Mouse (Mus musculus): ENCODE measurements around the gene Slc6a18.
"Not testable (repeated sequence)": the region's sequence is repeated elsewhere in the genome, so short reads cannot be mapped to it uniquely, and the experiment has no call there.

Gene Slc6a18

DNA sequence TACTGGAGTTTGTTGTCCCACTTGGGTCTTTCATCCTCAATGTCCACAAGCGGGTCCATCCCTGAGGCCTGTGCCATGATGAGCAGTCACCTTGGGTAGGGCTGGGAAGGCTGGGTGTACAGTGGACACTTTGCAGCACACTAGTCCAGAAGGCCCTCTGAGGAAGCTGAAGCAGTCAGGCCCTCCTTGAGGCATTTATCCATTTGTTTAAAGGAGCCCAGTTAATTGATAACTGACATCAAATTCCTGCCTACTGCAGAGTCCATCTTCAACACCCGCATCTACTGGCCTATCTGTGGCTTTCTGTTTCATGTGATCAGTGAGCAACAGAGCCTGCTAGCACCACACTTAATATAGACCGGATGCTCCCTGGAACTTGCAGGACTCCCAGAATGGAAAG, at the start of gene Slc6a18:
TSS of gene Slc6a18 (minus strand) at position 171 of the 400 bp plus-strand sequence.
- DNase-seq = no peak

DNA sequence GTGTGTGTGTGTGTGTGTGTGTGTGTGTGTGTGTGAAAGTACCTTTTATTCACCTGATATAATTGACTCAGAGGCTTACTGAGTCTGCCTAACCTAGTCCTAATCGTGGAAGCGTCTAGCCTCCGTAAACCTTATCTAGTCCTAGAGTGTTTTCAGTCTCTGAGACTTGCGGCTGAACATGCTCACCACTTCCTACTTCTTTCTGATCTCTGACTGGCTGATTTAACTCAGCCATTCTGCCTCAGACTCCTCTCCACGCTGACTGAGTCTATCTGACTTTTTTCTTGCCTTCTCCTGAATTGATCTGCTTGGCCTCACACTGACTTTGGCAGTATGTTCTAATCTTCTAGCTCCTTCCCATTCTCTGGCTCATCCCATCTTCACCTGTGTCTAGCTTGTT, 47.5 kb upstream of the Slc6a18 start:
- peak; percentile 44 for DNase-seq

DNA sequence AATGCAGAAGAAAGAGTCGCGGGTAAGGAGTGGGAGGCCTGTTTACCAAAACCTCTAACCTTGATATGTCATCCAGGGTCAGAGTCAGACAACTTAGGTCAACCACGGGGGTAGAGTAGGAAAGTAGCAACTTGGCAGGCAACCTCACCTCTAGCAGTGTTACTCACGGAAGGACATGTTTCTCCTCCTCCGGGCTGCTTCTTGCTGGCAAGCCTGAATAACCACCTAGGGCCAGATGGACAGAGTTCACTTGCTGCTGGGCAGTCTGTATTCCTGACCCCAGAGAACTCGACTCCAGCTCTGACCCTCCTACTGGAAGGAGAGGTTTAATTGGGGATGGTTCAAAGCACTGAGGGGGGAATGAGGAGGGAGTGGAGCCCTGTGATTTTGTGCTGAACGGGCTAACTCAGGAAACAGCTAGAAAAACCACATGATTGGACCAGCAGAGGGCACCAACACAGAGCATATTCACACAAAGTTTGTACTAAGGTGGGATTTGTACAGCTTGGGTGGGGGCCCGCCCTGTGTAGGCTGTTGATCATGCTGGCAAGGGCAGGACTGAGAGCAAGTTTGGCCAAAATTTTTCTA, 45.4 kb upstream of the Slc6a18 start:
- DNase-seq = peak; percentile 83

DNA sequence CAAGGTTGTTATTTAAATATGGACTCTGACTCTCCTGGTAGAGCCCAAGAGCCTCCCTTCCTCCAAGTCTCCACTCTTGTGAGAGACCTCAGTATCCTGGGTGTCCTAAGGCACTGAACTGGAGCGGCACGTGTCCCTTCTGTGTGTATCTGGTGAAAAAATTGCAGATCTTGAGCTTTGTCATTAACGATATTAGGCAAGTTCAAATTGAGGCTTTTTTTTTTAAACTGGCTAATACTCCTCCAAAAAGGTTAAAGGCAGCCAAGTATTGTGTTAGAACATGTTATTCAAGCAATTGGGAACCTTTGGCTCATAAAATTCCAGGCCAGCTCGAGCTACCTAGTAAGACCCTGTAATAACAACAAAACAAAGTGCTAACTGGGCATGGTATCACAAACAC, 42.4 kb upstream of the Slc6a18 start:
- DNase-seq = no peak

DNA sequence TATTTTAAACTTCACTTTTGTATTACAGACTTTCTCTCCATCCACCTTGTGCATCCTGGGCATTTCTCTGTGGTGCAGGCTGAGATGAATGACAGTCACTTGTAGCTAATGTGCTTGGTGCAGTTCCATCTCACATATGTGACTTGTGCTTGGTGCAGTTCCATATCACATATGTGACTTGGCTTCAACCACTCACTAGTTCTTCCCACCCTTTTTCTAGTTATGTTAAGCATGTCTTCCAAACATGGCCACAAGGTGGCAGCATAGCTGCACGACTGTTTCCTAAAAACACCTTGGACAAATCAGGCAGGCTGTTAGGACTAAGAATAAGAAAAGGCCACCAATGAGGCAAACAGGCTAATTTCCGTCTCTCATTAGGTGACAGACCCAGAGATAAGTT, 40.4 kb upstream of the Slc6a18 start:
- peak; percentile 92 for DNase-seq

DNA sequence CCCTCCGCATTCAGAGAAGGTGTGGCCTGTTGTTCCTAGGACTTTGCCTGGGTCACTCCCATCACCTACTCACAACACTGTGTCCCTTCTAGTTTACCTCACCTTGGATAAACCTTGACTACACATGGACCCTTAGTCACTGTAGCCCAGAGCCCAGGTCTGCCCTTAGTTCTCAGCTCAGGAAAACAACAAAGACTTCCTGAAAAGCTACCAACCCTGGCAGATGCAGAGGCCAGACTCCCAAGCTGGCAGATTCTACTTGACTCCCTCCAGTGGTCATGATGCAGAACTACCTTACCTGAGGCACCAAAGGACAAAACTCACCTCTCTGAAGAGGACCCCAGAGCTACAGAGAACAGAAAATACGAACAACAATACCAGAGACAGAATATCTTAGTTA, 36.2 kb upstream of the Slc6a18 start:
- peak; percentile 56 for DNase-seq

DNA sequence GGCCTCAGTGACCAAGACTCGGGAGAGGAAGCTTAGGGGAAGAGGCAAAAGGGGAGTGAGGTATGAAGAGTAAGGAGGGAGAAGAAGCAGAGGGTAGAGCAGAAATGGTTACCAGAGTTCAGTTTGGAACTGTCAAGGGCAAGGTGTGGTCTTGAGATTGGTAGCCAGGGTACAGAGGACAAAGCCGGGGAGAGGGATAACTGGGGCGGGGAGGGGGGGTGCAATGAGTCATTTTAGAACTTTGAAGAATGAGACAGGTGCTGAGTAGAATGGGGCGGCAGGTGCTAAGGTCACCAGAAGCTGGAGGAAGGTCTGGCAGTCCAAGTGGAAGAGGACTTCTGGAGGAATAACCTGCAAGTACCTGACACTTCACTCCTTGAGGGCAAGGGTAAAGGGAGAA, 35.4 kb upstream of the Slc6a18 start:
- no peak for DNase-seq

DNA sequence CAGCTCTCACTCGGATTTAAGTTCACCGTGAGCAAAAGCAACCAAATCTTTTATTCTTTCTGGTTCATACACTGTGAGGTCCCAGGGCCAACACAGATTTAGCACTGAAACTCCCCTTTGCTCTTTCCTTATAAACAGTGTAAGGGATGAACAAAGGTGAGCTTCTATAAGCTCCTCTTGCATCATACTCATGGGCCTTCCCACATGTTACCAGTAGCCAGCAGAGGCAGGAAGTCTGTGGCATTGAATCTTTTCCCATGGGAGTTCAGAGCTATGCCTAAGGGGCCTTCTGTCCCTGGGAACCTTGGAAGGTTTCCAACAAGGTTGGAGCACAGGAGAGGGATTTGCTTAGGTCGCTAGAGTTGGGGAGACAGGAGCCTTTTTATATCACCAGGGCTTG, 34.4 kb upstream of the Slc6a18 start:
- DNase-seq = no peak

DNA sequence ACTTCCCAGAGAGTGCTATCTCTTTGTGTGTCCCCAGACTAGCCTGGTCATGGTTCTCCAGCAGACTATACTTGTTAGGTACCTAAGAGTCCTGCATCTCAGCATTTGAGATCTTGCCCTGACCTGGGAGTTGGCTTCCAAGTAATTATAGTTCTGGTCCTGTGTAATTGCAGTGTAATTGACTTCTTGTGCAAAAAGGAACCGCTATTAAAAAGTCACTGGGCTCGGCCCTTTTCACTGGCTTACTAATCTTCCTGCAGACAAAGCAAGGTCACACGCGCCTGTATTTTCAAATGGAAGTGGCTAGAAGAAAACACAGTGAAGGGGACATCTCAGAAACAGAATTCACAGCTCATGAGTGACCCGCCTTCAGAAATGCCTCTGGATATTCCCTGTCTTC, 34.0 kb upstream of the Slc6a18 start:
- no peak for DNase-seq

DNA sequence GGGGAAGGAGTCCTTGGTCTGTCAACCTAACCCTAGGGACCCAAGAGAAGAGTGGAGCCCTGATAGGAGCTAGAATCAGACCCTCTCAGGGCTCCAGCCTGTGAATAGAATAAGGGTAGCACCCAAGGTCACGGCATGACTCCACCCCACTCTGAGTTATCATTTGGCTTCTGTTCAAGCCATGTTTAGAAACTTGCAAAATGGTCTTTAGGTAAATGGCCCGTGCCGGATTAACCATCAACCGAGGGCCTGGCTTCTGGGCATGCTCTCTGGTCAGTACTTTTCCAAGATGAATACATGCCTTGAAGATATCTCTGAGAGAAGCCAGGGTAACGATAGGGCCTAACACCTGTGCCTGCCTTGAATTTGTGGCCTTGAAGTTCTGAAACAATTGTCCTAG, 33.4 kb upstream of the Slc6a18 start:
- DNase-seq = no peak

DNA sequence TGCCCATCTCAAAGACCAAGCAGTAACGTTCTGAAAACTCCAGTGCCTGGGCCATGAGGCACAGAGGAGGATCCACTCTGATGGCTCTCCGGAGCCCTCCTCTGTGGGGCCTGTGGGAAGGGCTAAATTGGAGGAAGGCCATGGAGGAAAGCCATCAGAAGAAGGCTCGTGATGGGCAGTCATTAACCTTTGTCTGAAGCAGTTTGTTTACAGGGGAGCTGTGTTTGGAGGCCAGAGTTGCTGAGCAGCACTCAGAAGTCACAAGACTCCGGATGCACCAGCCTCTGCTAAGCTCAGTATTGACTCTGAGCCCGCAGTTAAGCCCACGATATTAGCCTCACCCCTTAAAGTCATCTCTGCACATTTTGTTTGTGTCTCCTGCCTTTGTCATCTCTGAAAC, 31.7 kb upstream of the Slc6a18 start:
- DNase-seq = peak; percentile 45

DNA sequence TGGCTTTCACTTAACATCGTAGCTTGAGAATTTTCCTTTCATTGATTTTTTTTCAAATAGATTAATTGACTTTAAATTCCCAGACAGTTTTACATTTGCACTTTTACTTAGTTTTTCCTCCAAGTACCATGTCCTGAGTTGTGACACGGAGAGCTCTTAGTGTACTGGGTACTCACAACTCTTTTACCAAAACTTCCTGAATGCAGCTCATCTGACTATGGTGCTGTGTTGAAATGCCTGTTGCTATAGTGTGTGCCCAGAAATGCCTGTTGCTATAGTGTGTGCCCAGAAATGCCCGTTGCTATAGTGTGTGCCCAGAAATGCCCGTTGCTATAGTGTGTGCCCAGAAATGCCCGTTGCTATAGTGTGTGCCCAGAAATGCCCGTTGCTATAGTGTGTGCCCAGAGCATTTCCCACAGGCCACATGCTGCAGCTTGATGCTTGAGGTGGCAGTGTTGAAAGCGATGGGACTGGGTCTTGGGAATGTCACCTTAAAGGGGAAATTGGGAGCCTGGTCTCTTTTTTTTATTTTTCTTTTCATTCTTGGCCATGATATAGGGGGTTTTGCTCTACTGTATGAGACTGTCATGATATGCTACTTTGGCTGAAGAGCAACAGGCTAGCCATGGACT, 27.0 kb upstream of the Slc6a18 start, which contains the start of gene Slc6a19:
TSS of gene Slc6a19 (minus strand) at position 172 of the 632 bp plus-strand sequence.
- peak; percentile 22 for DNase-seq

DNA sequence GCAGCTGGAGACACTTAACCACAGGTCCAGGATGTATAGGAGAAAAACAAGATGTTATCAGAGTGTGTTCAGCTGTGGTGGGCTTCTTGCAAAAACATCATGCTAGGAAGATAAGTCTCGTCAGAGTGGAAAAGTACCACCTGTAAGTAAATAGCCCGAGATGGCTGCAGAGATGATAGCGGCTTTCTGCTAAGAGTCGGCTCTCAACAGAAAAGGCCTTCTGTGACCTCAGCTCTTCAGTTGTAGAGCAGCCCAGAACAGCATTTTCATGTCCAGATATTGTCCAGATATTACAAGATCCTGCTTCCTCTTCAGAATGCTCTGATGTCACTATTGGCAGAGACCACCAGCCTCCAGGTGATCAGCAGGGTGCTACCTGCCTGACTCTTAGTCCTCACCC, 25.7 kb upstream of the Slc6a18 start:
- not testable (repeated sequence) for DNase-seq

DNA sequence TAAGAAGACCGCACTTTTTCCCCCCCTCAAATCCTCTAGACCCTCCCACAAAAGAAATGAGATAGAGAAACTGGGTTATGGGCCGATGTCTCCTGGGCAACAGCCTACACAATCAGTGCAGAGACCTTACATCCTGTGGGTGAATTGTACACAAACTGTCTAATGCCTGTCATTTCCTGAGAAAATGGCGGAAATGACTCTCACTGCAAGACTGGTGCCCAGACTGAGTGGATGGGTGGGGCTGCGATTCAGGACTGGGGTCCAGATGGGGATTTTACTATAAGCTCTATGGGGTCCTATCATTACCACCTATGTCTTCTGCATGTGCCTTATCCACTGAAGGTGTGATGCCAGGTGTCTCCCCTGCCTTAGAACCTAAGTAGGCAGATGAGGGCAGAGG, 25.0 kb upstream of the Slc6a18 start:
- DNase-seq = peak; percentile 66

DNA sequence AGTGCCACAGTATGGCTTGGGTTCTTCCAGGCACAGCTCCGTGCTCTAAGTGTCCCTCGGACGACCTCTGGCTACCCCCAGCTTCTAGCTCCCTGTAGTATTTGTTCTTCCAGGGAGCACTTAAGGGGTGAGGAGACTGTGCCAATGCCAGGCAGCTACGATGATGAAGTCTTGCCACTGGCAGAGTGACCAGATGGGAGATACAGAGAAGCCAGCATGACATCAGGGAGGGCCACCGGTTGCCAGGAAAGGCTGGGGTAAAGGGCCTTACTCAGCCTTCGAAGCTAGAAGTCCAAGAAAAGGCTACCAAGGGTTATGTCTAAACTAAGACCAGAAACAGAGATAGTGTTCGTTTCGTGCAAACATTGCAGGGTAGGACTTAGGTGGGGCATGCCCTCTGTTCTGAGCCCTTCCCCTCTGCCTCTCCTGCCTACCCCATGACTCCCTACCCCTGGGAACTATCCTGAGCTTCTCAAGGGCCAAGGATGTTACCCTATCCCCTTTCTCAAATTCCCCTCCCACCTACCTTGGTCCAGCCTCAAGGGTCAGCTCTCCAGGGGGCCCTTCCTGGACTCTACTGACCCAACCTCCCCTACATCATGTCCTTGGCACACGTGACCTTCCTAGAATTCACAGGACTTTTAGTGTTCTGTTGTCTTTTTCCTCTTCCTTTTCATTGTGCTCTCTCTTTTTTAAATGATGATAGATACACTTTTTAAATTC, 23.5 kb upstream of the Slc6a18 start:
- no peak for DNase-seq

DNA sequence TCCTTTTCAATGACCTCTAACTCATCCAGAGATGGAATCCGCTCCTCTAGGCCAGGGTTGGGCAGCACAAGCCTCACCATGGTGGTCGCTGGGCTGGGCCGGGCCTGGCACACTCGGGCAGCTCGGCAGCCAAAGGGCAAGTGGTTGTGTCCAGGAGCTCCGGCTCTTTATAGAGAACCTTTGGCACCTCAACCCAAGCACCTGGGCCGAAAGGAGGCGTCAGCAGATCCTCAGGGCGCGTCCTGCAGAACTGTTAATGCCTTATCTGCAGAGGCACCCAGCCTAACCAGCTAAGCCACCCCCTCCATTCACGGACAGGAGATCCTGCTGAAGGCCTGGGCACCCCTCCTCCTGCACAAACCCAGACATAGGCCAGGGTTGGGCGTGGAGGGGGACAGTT, 22.7 kb upstream of the Slc6a18 start:
- no peak for DNase-seq

DNA sequence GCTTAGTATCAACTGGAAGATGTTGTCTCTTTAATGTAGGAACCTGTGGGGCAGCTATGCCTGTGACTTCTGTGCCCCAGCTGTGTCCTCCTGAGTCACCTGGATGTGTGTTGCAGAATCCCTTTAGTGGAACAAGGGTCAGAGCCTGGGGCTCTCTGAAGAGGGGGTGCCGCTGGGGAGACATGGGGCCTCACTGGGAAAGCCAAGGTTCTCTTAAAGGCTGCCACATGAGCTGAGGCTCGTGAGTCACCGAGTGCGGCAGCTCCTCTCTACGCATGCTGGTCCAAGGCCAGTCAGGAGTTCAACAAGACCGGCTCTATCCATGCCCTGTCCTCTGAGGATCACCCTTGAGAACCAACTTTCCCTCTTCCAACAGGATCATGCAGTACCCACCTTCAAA, 21.9 kb upstream of the Slc6a18 start:
- no peak for DNase-seq

DNA sequence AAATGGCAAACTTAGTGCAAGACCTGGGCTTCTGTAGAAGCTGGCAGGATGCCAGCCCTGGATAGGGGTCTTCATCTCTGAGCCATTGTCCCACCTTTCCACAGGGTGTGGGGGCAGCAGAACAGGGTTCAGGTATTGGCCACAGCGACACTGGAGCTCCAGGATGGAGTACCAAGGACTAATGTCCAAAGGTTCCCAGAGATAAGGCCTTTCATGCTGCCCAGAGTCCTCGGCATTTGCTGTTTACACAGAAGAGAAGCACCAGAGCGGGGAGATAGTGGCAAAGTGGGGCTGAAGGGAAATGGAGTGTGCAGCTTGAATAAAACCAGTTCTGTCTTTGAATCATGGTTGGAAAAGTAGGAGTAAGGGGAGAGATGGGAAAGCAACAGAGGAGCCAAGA, 18.7 kb upstream of the Slc6a18 start:
- peak; percentile 32 for DNase-seq

DNA sequence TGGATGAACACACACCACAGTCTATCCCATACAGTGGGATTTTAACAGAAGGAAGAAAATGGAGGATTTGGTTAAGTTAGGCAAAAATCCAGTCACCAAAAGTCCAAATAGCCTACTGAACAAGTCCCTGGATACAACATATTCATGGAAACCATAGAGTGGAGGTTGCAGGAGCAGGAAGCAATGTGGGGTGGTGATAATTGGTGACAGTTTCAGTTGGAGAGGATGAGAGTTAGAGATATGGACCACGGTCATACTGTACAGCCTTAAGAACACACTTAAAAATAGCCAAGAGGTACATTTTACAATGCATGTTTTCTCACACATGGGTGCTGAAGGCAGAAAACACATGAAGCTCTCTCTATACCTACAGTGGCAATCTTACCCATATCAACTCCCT, 17.1 kb upstream of the Slc6a18 start:
- DNase-seq = no peak

DNA sequence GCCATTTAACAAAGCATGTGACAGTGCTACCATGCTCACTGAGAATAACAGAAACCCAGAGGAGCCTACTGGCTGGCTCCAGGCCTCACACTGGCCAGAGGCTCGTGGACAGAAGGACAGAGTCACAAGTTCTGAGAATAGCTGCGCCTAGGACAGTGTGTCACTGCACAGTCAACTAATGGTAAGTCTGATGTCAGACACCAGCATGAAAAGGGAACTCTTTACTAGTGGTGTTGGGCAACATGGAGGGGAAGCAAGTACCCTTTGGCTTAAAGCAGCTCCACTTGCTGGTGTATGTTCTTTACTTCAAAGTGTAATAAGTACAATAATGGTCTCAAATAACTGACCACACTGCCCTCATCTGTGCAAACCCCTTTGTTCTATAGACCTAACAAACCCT, 15.5 kb upstream of the Slc6a18 start:
- peak; percentile 17 for DNase-seq

DNA sequence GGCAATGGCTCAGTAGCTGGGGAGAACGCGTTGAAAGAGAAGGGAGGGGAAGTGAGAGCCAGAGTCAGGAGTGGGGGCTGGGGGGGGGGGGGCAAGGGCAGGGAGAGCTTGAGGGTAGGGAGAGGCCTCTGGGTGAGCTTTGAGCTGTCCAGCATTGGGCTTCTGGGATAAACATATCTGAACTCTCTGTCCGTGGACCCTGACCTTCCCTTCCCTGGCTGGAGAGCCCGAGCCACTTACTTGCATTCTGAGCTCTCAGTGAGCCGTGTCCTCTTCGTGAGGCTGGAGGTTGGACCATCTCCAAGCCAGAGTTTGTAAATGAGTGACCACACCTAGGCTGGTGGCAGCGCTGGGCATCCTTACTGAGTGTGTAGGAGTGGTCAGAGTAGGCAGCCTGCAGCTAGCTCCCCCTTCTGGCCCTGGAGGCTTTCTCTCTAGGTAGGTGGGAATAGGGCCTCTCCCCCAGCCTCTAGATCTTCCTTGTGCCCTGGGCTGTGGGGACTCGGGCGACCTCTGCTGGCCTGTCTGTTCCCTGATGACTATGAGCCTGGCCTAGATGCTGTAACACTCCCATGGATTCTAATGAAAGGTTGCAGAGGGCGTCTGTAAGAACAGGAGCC, 14.5 kb upstream of the Slc6a18 start:
- peak; percentile 95 for DNase-seq

DNA sequence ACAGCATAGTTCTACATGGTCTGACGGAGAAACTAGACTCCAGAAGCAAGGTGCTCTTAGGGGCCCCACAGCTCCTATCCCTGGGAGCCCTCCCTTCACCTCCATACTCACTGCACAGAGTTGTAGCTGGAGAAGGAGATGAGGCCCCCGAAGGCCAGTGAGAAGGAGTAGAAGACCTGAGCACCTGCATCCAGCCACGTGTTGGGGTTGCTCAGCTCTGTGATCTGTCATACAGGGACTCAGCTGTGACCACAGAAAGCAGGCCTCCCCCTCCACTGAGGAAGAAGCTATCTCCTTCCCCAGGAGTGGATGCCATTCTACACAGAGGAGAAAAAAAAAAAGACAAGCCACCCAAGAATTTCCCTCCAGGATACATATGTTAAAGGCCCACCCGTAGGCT, 11.1 kb upstream of the Slc6a18 start:
- peak; percentile 71 for DNase-seq

DNA sequence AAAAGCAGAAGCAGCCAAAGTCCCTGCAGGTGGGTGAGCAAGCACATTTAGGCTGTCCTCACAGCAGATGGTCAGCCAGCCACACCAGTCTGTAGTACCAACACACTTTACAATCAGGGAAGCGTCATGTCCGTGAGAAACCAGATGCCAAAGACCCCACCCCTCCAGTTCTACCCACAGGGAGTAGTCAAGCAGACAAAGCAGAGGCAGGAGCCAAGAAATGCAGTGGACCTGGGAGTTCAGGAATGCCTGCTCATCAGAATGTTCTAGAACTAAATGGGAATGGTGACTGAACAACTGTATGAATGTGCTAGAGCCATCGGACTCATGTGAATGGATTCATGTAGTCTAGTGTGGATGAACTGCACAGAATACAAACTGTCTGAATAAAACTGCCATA, 9.8 kb upstream of the Slc6a18 start:
- DNase-seq = peak; percentile 32

DNA sequence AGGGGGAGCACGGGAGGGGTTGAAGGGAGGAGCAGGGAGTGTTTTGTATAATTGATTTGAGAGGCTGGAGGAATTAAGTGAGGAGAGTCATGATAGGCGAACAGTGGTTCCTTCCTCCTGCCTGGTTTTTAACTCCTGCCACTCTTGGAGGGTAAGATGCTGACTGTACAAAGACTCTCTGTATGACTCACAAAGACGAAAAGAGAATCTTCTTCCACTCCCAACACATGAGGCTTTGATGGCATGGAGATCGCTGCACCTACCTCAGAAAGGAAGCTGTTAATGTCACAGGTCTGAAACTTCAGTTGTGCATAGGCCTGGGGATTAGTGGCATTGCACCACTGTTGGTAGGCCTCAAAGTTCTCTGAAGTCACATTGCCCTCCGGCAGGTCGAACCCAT, 7.7 kb upstream of the Slc6a18 start:
- DNase-seq = peak; percentile 32

All from thymus, postnatal 4 days (tissue).